Mouse (Mus musculus) gastrocnemius, adult 18-20 months (tissue): ENCODE data around the gene Mbtd1. TPM values are rescaled to one million over a fixed set of nuclear protein-coding genes. Genes with fewer than 3 reads are reported as not detected.

Experiments
- DNase-seq: peaks from one replicate; pipeline ENCODE4 v3.0.0; 2021; ENCODE audit warnings: low spot score
- total RNA-seq, 2 experiments: library from RNA; stranded (reverse); gene quantifications; 2 replicates each; pipeline ENCODE4 v1.2.3; 2021

Gene Mbtd1
- total RNA-seq, 2 experiments from 2014 or later: 8.8 to 9.7 TPM

GRCm38 (mm10) chr11:93986298-93986697 is 100.6 kb downstream of the Mbtd1 start:
- no peak for DNase-seq

GRCm38 (mm10) chr11:93987026-93987425 is 101.4 kb downstream of the Mbtd1 start:
- DNase-seq: no peak

- peak; percentile 83 for DNase-seq
Observed at GRCm38 (mm10) chr11:93987625-93988327, 102.1 kb downstream of the Mbtd1 start.

GRCm38 (mm10) chr11:93988328-93989062 is 102.8 kb downstream of the Mbtd1 start:
- no peak for DNase-seq

- DNase-seq: no peak
Observed at GRCm38 (mm10) chr11:93994531-93994930, 108.9 kb downstream of the Mbtd1 start.

- DNase-seq: peak; percentile 94
Observed at GRCm38 (mm10) chr11:93995111-93995719, 109.6 kb downstream of the Mbtd1 start.

- peak; percentile 93 for DNase-seq
Observed at GRCm38 (mm10) chr11:93995720-93996305, 110.2 kb downstream of the Mbtd1 start, which contains the start of gene Spag9. Gene Spag9, plus strand, starts transcription at chr11:93996091.

Other genes starting within 250 kb of the Mbtd1 start
- gene Utp18, start 86 bp upstream of the Mbtd1 start, total RNA-seq: 1 to 10 TPM; 8.5 to 9.8 TPM
- gene Nme2, start 70.4 kb downstream of the Mbtd1 start, total RNA-seq: 100 to 1,000 TPM; 569 to 638 TPM
- gene Gm20390, start 82.4 kb downstream of the Mbtd1 start, total RNA-seq: 10 to 100 TPM; 10.2 to 16.0 TPM
- 10 to 100 TPM in 1 of 2 experiments, 1 to 10 TPM in 1; 10.0 to 11.6 TPM for gene Nme1, start 82.7 kb downstream of the Mbtd1 start, total RNA-seq
- gene Spag9, start 110.2 kb downstream of the Mbtd1 start, total RNA-seq: 100 to 1,000 TPM; 134 to 170 TPM